Mouse (Mus musculus): ENCODE results near the gene E130114P18Rik.

E130114P18Rik gene

GRCm38 (mm10) chr4:97752276-97753010, 25.4 kb downstream of the E130114P18Rik start:
- in situ Hi-C loops (cut with MboI, MseI) = loop anchor here (10.0 kb wide), 1 partner anchor 372 kb away; no protein-coding TSS in a partner anchor

DNA sequence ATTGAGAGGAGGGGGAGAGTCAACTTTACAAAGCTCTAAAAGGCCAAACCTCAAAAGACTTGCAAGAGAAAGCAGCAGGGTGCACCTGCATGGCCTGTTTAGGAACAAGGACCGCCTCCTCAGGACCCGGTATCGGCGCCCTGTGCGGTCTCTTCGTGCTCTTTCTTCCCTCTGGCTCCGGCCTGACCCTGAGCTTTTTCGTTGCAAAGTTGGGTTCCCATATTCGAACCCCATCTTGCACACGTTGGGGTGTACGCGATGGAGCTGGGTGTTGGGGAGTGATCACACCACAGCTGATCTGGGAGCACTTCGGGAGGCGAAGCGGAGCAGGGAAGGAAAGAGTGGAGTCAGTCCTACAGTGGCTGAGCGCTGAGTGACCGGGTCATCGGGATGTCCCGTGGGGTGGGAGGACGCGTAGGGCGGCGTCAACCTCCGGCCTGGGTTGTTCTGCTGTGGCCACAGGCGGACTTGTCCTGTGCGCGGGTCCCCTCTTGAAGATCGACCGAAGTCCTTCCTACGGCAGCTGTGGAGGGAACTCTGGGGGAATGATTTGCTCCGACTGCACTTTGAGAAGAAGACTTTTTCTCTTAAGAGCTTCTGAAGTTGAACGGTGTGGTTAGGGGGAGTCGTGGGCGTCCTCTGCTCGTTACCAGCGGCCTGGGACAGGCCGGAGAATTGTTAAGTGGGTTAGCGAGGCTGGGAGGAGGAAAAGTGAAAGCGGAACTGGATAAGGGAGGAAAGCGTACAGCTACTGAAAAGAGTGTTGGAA, 26.2 kb downstream of the E130114P18Rik start:
- in situ Hi-C loops (cut with MboI, MseI) = loop anchor here (10.0 kb wide), 1 partner anchor 373 kb away; no protein-coding TSS in a partner anchor

GRCm38 (mm10) chr4:97751030-97751482, 26.8 kb downstream of the E130114P18Rik start:
- in situ Hi-C loops (cut with MboI, MseI) = loop anchor here (10.0 kb wide), 1 partner anchor 374 kb away; no protein-coding TSS in a partner anchor

GRCm38 (mm10) chr4:97750401-97750800, 27.5 kb downstream of the E130114P18Rik start:
- in situ Hi-C loops (cut with MboI, MseI) = loop anchor here (10.0 kb wide), 1 partner anchor 374 kb away; no protein-coding TSS in a partner anchor

DNA sequence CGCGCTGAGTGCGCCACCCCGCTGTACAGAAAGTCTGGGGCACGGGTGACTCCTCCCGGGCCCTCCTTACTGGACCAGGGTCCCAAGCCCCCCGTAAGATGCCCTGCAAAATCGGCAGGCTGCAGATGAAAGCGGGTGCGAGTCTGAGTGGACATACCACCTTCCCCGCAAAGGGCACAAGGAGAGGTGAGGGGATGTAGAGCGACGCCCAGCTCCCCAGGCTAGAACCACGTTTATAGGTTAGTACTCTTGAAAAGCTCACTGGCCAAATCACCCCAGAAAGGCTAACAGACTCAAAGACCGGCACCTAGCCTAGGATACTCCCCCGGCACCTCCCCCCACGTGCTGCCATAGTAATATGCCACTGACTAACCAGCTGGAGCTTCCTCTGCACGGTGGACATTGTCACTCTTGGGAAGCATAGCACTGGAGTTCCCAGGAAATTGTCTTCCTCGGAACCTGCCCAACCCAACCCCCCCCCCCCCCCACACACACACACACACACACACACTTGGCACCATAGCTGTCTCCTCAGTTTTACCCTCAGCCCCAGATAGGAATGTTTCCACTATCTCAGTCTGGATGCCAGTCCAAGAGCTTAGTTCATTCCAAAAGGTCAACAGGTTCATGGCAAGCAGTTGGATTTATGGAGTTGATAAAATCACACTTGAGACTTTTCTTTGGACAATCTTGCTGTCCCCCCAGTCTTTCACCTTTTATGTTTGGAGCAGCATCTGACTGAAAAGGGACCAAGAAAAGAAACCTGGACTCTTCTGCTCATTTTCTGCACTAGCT, 31.6 kb downstream of the E130114P18Rik start:
- in situ Hi-C loops (cut with MboI, MseI) = loop anchor here (25.0 kb wide), 1 partner anchor 491 kb away; no protein-coding TSS in a partner anchor

DNA sequence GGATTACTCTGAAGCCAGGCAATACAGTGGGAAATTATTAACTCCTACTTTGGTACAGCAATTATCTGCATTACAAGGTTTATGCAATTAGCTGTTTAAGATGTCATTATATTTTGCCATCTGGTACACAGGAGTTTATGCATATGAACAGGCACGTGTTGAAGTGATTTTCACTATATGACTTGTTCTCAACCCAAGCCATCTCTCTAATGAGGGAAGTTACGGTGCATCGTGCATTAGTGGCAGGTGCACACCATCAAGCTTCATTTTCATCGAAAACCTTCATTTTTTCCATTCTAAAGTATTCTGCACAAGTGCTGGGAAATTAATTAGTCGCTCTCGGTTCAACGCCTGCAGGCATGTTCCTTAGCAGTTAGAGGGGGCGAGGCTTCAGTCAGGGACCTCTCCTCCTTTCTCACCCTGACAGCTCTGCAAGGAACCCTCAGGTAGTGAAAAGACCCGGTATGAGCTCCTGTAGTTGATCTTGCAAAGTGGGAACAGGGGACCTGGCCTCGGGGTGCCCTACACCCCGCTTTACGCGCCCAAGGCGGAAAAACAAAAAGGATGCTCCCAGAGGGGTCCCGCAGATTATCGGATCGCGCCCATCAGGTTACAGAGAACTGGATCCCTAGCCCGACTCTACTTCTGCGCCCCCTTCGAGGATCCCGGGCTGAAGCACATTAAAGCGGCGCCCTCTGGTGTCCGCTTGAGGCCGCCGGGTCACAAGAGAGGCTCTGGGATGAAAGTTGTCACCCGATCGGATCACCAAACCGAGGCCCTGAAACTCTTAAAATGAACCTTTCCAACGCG, 32.4 kb downstream of the E130114P18Rik start:
- in situ Hi-C loops (cut with MboI, MseI) = loop anchor here (25.0 kb wide), 1 partner anchor 492 kb away; no protein-coding TSS in a partner anchor

- in situ Hi-C loops (cut with MboI, MseI) = loop anchor here (25.0 kb wide), 1 partner anchor 493 kb away; no protein-coding TSS in a partner anchor
These were observed 33.9 kb downstream of the E130114P18Rik start for GRCm38 (mm10) chr4:97743932-97744331.

GRCm38 (mm10) chr4:97733392-97733791, 44.5 kb downstream of the E130114P18Rik start:
- in situ Hi-C loops (cut with MboI, MseI) = loop anchor here (25.0 kb wide), 1 partner anchor 504 kb away; no protein-coding TSS in a partner anchor

- in situ Hi-C loops (cut with MboI, MseI) = loop anchor here (25.0 kb wide), 1 partner anchor 507 kb away; no protein-coding TSS in a partner anchor
These were observed 47.5 kb downstream of the E130114P18Rik start for GRCm38 (mm10) chr4:97730416-97730815.

GRCm38 (mm10) chr4:97729999-97730398, 47.9 kb downstream of the E130114P18Rik start:
- in situ Hi-C loops (cut with MboI, MseI) = loop anchor here (25.0 kb wide), 1 partner anchor 507 kb away; no protein-coding TSS in a partner anchor

- in situ Hi-C loops (cut with MboI, MseI) = loop anchor here (25.0 kb wide), 1 partner anchor 509 kb away; no protein-coding TSS in a partner anchor
These were observed 49.4 kb downstream of the E130114P18Rik start for GRCm38 (mm10) chr4:97728520-97728919.

DNA sequence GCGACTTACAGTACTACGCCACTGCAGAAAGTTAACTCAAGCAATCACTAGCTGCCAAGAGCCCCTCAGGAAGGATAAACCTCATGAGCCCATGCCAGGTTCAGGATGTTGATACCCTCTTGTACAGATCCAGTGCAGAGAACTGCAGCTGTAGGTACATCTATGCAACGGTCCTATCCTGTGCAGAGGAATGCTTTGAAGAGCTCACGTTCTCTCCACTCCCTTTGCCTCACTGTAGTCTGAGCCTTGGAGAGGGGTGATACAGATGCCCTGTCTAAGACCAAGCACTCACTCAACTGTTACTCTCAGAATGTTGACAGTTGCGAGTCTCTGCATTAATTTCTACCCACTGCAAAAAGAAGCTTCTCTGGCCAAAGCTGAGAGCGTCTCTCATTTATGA, 54.5 kb downstream of the E130114P18Rik start:
- in situ Hi-C loops (cut with MboI, MseI) = no loop called here

DNA sequence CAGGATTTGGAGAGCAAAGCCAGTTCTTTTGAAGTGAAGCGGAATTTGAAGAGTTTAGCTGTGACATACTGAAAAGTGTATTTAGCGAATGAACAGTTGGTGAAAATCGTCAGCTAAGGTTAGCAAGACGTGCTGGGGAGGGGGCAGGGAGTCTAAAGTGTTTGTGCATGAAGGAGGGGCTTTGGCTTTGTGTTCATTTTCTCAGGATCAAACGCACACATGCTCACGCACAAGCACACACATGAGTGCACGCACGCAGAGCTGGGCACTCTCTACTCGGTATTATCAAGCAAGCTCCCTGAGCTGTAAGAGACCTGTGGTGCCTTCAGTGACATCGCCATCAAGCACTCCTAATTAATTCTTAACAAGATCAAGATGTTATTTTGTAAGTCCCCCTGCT, 55.2 kb downstream of the E130114P18Rik start:
- in situ Hi-C loops (cut with MboI, MseI) = no loop called here

GRCm38 (mm10) chr4:97714616-97715015, 63.3 kb downstream of the E130114P18Rik start:
- in situ Hi-C loops (cut with MboI, MseI) = no loop called here

DNA sequence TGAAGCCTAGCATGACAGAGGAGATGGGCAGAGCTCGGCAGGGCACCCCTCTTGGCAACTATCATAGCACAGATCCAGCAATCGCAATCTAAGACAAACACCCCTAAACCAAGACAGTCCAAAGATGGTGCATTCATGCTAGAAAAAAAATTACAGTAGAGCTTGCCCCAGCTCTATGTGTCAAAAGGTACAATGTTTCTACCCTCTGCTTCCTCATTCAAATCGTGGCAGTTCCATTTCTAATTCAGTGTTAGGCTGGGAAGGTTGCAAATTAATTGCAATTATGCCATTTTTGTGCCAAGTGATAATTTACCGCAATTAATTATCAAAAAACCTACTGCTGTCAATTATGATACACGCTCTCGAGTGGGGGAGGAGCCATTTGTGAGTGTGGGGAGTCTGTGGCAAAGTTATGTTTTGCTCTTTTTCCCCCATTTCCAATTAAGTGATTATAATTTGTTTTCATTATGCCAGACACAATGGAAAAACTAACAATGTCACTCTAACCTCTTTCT, 63.7 kb downstream of the E130114P18Rik start:
- in situ Hi-C loops (cut with MboI, MseI) = no loop called here

GRCm38 (mm10) chr4:97712547-97712946, 65.3 kb downstream of the E130114P18Rik start:
- in situ Hi-C loops (cut with MboI, MseI) = no loop called here

DNA sequence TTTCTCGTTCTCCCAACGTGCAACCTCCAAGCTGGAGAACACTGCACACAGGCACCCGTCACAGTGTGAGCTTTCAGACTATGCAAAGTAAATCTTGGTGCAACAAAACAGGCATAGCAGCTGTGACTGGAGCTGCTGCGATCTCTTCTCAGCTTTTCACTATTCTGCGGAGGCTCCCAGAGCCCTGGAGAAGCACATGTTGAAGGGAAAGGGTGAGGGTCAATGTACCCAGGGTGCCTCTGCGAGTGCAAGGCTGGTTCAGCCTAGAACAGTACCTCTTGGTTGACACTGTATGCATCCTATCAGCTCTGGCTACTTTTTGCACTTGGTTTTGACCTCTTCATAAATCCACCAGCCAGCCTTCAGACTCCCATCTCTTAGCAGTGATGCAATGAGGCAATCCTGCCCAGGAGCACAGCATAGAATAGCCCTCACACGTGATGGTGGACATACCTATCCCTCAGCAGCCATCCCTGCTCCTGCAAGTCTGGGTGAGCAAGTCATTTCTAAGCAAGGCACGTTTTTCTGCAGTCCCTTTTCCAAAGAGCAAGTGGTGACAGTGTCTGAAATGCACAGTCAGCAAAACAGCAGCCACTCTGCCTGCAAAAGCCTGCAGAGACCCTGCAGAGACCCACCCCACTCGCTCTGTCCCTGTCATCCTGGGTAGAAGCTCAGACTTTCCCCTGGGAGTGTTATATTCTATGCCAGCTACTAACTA, 67.7 kb downstream of the E130114P18Rik start:
- in situ Hi-C loops (cut with MboI, MseI) = no loop called here

- in situ Hi-C loops (cut with MboI, MseI) = no loop called here
These were observed 70.3 kb downstream of the E130114P18Rik start for GRCm38 (mm10) chr4:97707373-97708152.
